Mouse (Mus musculus): ENCODE data around the gene Primpol.

GRCm38 (mm10) chr8:46529508-46529907 is 87.5 kb downstream of the Primpol start:
- TF ChIP-seq CTCF (IDR thresholded peaks at IDR 0.05; ENCODE audit: control insufficient read depth, insufficient read depth, insufficient replicate concordance, low read depth, low read length), result no peak
- TF ChIP-seq POLR2A (IDR thresholded peaks at IDR 0.05; ENCODE audit: control insufficient read depth, low read depth, low read length), result no peak

All from testis, adult 2 months (tissue).